Comparison of ENCODE assay signal across 14 mouse cellular contexts in genomic region chr9:98337881-98338769, GRCm38 (mm10). TPM values are rescaled to one million over a fixed set of nuclear protein-coding genes. Genes with fewer than 3 reads are reported as not detected.
DNase-seq lines count a peak whose midpoint lies in the region; ATAC-seq lines count a peak whose summit lies in the region.
"Had no signal": no experiment of that assay in that cellular context is flagged by ENCODE, and none has a peak within 500 bp of the region (broad histone marks: within the 10 kb centered on the region; RNA-seq: fewer than 3 reads in every experiment).

No protein-coding gene starts in this region.

- no peaks in the 10 kb centered on the region for H3K27me3 ChIP-seq in heart, embryonic 11.5 days (ENCODE audit: control insufficient read depth, insufficient read depth, low read length)
- H3K27me3 ChIP-seq: CH12.LX; hindbrain, embryonic 15.5 days had no signal

- no peaks in the 10 kb centered on the region for H3K36me3 ChIP-seq in heart, embryonic 11.5 days (ENCODE audit: control insufficient read depth, insufficient read depth, low read length)
- H3K36me3 ChIP-seq: forebrain, embryonic 10.5 days; hindbrain, embryonic 15.5 days had no signal

- H3K9ac ChIP-seq in heart, embryonic 11.5 days (ENCODE audit: low read depth, low read length): no peak overlapping the region
- H3K9ac ChIP-seq: hindbrain, embryonic 15.5 days had no signal

- no peak for ATAC-seq in heart, embryonic 11.5 days (replicated peaks; ENCODE audit: insufficient number of reproducible peaks, low FRiP score, low TSS enrichment)

- no peak overlapping the region for H3K27ac ChIP-seq in heart, embryonic 11.5 days (ENCODE audit: low read depth, low read length)
- H3K27ac ChIP-seq: forebrain, embryonic 10.5 days; heart, adult 2 months; hindbrain, embryonic 15.5 days had no signal

- H3K4me3 ChIP-seq in heart, embryonic 11.5 days (ENCODE audit: low read depth, low read length): no peak overlapping the region
- H3K4me3 ChIP-seq: forebrain, embryonic 10.5 days; heart, adult 2 months; hindbrain, embryonic 15.5 days had no signal

- no peaks in the 10 kb centered on the region for H3K4me1 ChIP-seq in heart, embryonic 11.5 days (ENCODE audit: control insufficient read depth, insufficient read depth, low read length)
- H3K4me1 ChIP-seq: hindbrain, embryonic 15.5 days had no signal

- H3K4me2 ChIP-seq in heart, embryonic 11.5 days: no peak overlapping the region
- H3K4me2 ChIP-seq: hindbrain, embryonic 15.5 days had no signal

- peak; percentile 11 for DNase-seq in heart, adult 8-10 months (ENCODE audit: low spot score)
- DNase-seq in right cerebral cortex, adult 18-20 months: peak; percentile 78
- DNase-seq in right cerebral cortex, postnatal 4 days: no peak
- DNase-seq in fibroblast of lung, adult 2 months (ENCODE audit: low read depth): peak; percentile 75
- peak; percentile 29 for DNase-seq in skeletal muscle tissue, adult 2 months (ENCODE audit: low read depth, low spot score)
- DNase-seq in adrenal gland, adult (ENCODE audit: inconsistent age in 2 of 2, low spot score in 1 of 2): no peak
- DNase-seq in testis, postnatal 10 days (ENCODE audit: low spot score): no peak
- DNase-seq: kidney, adult 9 months; thymus, postnatal 4 days had no signal

- 79% methylated on average over 15 of the region's 15 CpGs for WGBS in heart, embryonic 11.5 days (ENCODE audit: insufficient replicate concordance)

- no peaks in the 10 kb centered on the region for H3K9me3 ChIP-seq in heart, embryonic 11.5 days (replicated peaks; ENCODE audit: control insufficient read depth, low read length)
- H3K9me3 ChIP-seq: forebrain, embryonic 10.5 days; hindbrain, embryonic 15.5 days had no signal

RNA-seq across cellular contexts. Expression of gene Nmnat3, which starts 50.9 kb away (rescaled TPM):
- 10 to 100 TPM; 17.2 to 24.1 (median 19.5) TPM for total RNA-seq in heart, adult 8-10 months (2022)
- polyA plus RNA-seq in heart, embryonic 11.5 days (2014; fragmentation: Nextera tagmentation; extraction: Ambion mirVana): 9.7 and 10.3 TPM in 2 replicates

Comparison
In these comparisons a context has a peak if more than half of its experiments do, and no peak if none do; other contexts are left out.
1. DNase-seq: peak in heart, adult 8-10 months (single experiment), right cerebral cortex, adult 18-20 months (single experiment), fibroblast of lung, adult 2 months (single experiment) and skeletal muscle tissue, adult 2 months (single experiment); none in right cerebral cortex, postnatal 4 days (single experiment), adrenal gland, adult (0 of 2) and testis, postnatal 10 days (single experiment).